Mouse (Mus musculus) spleen, postnatal 14 days (tissue): ENCODE measurements around the gene Wnt10a.
A peak's percentile ranks its signal among the peaks of the same experiment; 100 is the strongest.

Source experiments
- DNase-seq, 2 experiments: peaks; one replicate each; pipeline ENCODE4 v3.0.0; 2021 to 2022; ENCODE audit warnings: low spot score in 2 of 2

The Wnt10a gene

DNA sequence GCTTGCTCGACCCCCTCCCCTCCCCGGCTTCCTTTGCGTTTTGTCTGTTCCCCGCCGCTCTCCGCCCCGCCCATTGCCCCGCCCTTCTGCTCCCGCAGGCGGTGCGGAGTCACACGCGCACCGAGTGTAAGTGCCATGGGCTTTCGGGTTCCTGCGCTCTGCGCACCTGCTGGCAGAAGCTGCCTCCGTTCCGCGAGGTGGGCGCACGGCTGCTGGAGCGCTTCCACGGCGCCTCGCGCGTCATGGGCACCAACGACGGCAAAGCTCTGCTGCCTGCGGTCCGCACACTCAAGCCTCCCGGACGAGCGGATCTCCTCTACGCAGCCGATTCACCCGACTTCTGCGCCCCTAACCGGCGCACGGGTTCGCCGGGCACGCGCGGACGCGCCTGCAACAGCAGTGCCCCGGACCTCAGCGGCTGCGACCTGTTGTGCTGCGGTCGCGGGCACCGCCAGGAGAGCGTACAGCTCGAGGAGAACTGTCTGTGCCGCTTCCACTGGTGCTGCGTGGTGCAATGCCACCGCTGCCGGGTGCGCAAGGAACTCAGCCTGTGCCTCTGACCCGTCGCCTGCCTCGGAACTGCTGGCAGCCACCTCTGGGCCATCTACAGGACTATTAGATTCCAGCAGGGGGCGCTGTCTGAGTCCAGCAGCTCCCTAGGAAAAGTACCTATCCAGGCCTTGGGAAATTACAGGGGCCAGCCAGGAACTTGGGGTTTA, 7.1 kb upstream of the Wnt10a start:
- DNase-seq, result no peak

DNA sequence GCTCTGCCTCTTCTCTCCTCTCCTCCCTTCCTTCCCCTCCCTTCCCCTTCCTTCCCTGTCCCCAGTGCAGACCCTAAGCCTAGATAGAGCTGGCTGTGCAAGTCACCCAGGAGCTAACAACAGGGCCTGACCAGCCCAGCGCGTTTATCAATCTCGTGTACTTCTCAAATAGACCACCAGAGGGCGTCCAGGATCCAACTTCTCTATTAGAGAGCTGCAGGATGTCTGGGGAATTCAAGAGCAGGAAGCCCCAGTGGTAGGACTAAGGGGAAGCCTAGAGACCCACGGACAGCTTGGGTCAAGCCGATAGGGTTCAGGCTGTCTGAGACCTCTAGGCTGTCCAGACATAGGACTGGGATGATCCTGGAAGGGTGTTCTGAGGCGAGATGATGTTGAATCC, 3.5 kb upstream of the Wnt10a start:
- peak in 1 of 2 experiments; percentile 71 for DNase-seq

- no peak for DNase-seq
These were observed 2.6 kb upstream of the Wnt10a start for GRCm38 (mm10) chr1:74788603-74789176.

DNA sequence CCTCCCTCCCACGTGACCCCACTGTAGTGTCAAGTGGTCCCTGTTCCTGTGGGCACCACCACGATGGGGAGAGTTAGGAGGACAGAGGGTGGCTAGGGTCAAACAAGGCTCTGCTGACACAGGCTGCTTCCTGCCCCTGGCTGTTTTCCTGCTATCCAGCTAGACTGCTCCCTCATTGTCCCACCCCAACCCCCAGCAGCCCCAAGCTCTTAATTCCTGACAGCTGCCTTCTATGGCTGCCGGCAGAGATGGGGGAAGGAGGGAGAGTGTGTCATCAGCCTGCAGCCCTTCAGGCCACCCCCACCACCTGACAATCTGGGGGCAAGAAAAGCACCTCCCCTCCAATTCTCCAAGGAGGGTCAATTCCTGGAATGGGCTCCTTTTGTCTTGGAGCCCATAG, 1.2 kb upstream of the Wnt10a start:
- no peak for DNase-seq

GRCm38 (mm10) chr1:74792831-74793660, 1.7 kb downstream of the Wnt10a start:
- DNase-seq, result no peak

DNA sequence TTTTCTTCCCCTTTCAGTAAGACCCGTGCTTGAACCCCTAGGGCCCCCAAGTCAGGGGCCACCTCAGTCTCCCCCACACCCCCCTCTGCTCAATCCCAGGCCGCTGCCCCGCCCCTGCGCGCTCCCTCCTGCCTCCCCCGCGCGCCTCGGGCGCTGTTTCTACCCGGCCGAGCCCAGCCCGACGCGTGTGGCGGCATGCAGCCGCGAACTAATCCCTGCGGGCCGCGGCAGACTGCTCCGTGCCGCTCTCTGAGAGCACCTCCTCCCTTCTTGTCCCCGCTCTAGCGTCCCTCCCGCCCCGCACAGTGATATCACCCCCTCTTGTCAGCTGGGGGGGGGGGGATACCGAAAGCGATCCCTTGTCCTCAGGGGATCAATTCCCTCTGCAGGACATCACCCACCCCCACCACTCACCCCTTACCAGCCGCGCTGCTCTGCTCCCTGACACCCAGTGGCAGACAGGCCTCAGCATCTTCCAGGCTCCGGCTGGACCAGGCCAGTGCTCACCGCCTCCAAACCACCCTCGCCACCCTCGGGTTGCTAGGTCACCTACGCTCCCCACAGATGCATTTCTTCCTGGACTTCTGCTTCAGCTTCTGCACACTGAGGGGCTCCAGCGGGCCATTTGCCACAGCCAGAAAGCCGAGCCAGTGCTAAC, 3.3 kb downstream of the Wnt10a start:
- no peak for DNase-seq

- no peak for DNase-seq
These were observed 3.8 kb downstream of the Wnt10a start for GRCm38 (mm10) chr1:74795145-74795529.

GRCm38 (mm10) chr1:74797459-74797858, 6.1 kb downstream of the Wnt10a start:
- DNase-seq, result no peak

GRCm38 (mm10) chr1:74800424-74800888, 9.1 kb downstream of the Wnt10a start:
- DNase-seq, result no peak

- no peak for DNase-seq
These were observed 10.4 kb downstream of the Wnt10a start for GRCm38 (mm10) chr1:74801631-74802140.

DNA sequence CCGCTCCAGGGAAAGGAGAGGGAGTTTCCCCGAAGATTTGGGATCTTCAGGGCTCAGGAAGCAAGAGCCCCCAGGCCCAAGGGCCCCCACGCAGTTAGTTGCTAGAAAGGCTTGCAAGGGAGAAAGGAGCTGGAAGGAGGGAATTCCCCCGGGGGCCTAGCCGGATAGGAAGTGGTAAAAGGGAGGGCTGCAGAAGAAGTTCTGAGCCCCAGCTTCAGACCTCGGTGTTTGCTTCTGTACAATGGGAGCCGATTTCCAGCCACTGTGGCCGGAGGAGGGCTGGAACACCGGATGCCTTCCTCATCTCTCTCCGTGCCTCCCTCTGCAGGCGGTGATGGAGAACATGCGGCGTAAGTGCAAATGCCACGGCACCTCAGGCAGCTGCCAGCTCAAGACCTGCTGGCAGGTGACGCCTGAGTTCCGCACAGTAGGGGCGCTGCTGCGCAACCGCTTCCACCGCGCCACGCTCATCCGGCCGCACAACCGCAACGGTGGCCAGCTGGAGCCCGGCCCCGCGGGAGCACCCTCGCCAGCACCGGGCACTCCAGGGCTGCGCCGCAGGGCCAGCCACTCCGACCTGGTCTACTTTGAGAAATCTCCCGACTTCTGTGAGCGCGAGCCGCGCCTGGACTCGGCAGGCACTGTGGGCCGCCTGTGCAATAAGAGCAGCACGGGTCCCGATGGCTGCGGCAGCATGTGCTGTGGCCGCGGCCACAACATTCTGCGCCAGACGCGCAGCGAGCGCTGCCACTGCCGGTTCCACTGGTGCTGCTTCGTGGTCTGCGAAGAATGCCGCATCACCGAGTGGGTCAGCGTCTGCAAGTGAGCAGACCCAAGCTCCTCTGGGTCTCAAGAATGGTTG, 11.7 kb downstream of the Wnt10a start:
- DNase-seq, result peak; percentile 58 to 60

DNA sequence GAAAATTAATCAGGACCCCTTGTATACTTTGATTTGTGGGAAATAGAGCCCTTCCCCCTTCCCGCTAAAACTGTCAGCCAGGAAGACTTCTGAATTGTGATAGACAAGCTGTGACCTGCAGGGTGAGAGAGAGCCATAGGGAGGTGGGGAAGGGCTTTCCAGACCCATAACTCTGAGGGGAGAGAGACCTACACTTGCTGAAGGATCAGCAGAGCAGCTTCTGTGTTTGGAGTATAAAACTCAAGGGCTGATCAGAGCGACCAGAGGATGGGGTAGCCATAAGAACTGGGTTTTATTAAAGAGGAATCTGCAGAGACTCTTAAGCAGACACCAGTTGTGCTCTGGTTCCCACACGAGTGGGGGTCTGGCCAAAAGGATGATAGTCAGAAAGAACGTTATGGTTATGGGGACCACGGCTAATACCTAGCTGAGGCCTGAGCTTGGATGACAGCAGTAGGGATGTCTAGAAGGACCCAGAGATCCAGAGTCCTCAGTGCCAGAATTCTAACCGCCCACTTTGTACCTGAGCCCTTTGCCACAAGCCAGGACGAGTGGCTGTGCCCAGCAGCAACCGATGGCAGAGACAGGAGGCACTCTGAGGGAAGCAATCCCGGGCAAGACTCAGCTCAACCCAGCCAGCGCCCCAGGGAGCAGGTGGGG, 13.0 kb downstream of the Wnt10a start:
- DNase-seq, result no peak

GRCm38 (mm10) chr1:74805340-74805835, 14.1 kb downstream of the Wnt10a start:
- DNase-seq, result no peak

DNA sequence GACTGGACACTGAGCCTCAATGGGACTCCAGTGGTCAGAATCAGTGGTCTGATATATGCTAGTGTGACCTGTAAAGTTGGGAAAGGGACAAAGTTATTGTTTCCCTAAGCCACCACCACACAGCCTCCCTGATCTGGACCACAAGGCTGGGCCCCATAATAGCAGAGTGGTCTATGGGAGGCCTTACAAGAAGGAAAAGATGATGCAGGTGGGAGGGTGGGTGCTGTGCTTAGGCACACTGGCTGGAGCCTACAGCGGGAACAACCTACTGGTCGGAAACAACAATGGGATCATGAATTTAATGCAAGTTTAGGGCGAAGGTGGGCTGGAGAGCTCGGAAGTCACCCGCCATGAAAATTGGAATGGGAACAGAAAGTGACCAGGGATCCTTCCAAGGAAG, 14.5 kb downstream of the Wnt10a start:
- no peak for DNase-seq

DNA sequence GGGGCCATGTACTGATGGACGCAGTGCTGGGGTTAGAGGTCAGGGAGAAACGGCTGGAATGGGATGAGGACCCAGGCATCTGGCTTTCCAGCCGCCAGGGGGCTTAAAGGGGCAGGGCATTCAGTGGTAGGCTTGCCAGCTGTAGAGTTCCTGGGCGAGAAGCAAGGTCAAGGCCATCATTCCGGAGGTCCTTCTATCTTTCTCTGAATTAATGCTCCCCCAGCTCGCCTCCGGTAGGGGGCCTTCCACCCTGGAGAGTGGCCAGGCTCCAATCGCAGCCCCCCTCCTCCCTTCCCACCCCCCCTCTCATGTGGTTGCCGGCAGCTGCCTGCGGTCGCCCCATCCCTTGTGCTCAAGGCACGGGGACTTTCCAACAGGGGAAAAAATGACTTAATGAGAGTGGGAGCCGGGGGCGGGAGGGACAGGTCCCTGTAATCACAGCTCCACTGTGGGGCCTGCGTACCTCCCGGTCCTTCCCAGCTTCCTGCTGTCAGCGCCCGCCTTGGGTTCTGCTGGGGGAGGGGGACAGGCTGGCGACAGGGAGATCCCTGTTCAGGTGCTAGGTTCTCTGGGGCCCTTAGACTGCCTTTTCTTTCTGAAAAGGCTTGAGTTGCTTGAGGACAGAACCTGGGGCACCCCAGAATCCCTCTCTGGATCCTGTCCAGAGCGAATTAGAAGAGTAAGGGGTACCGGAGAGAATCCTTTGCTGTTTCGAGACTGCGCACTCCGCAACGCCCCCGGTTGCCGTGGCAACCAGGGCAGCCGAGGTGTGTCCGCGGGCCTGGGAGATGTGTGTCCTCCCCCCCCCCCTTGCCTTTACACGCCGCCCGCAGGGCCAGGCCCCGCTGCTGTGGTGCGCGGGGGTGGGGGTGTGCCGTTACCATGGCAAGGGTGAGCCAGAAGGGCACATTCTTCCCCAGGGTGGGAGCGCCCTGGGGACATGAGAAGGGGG, 15.3 kb downstream of the Wnt10a start:
- no peak for DNase-seq

- no peak for DNase-seq
These were observed 16.3 kb downstream of the Wnt10a start for GRCm38 (mm10) chr1:74807551-74808071.

GRCm38 (mm10) chr1:74808078-74808477, 16.8 kb downstream of the Wnt10a start:
- DNase-seq, result peak; percentile 75 to 85

- no peak for DNase-seq
These were observed 17.7 kb downstream of the Wnt10a start for GRCm38 (mm10) chr1:74809007-74809406.
